Comparison of ENCODE assay signal across 11 mouse cellular contexts in genomic region chr9:48515332-48515731, GRCm38 (mm10). TPM values are rescaled to one million over a fixed set of nuclear protein-coding genes. Genes with fewer than 3 reads are reported as not detected.
A peak's percentile ranks its signal among the peaks of the same experiment; 100 is the strongest.
DNase-seq lines count a peak whose midpoint lies in the region; ATAC-seq and TF ChIP-seq lines count a peak whose summit lies in the region.
"Had no signal": no experiment of that assay in that cellular context is flagged by ENCODE, and none has a peak within 500 bp of the region (broad histone marks: within the 10 kb centered on the region; RNA-seq: fewer than 3 reads in every experiment).

No protein-coding gene starts in this region.

- peak; percentile 65 for ATAC-seq in granulocyte monocyte progenitor cell, adult 5-6 weeks (replicated peaks; ENCODE audit: poor library complexity, severe bottlenecking)
- ATAC-seq in liver, embryonic 11.5 days (replicated peaks; ENCODE audit: low FRiP score), result no peak

- H3K4me3 ChIP-seq in left cerebral cortex, adult 2 months, result no peak overlapping the region
- H3K4me3 ChIP-seq in liver, embryonic 11.5 days (ENCODE audit: low read depth, low read length), result no peak overlapping the region

- no peaks in the 10 kb centered on the region for H3K36me3 ChIP-seq in liver, embryonic 11.5 days (ENCODE audit: control insufficient read depth, insufficient read depth, low read length)

- H3K4me2 ChIP-seq in liver, embryonic 11.5 days, result no peak overlapping the region

- TF ChIP-seq CTCF in left cerebral cortex, adult 2 months (IDR thresholded peaks at IDR 0.05), result no peak

- no peaks in the 10 kb centered on the region for H3K9me3 ChIP-seq in liver, embryonic 11.5 days (ENCODE audit: control insufficient read depth, low read length)

- DNase-seq in adrenal gland, postnatal 14 days, result peak; percentile 9
- DNase-seq in adrenal gland, adult 2 months, result no peak
- DNase-seq in left cerebral cortex, postnatal 4 days, result peak; percentile 25
- no peak for DNase-seq in left cerebral cortex, adult 2 months (ENCODE audit: extremely low spot score in 1 of 2, low spot score in 2 of 2)
- DNase-seq in lung, postnatal 36 days, result peak; percentile 48
- no peak for DNase-seq in liver, embryonic 11.5 days (ENCODE audit: low spot score)
- no peak for DNase-seq in gastrocnemius, adult 8-10 months (ENCODE audit: low spot score in 2 of 2)
- DNase-seq: kidney, adult 18-20 months; spleen, adult 18-20 months; thymus, adult 2 months had no signal

- intact Hi-C loops in left cerebral cortex, postnatal 4 days (cut with DNase I), result no loop called here
- intact Hi-C loops in left cerebral cortex, adult 2 months (cut with DNase I), result no loop called here

- peaks cover 2% of the 10 kb centered on the region; the same call in 1 of the 2 replicates for H3K27me3 ChIP-seq in liver, embryonic 11.5 days (replicated peaks; ENCODE audit: control insufficient read depth, insufficient read depth, low read length)

- no peak overlapping the region for H3K27ac ChIP-seq in left cerebral cortex, adult 2 months
- no peak overlapping the region for H3K27ac ChIP-seq in liver, embryonic 11.5 days (ENCODE audit: low read depth, low read length)

- H3K4me1 ChIP-seq in liver, embryonic 11.5 days (replicated peaks; ENCODE audit: control insufficient read depth, insufficient read depth, low read length), result no peaks in the 10 kb centered on the region

- no peak overlapping the region for H3K9ac ChIP-seq in liver, embryonic 11.5 days (ENCODE audit: low read depth, low read length)

- WGBS in liver, embryonic 11.5 days, result 62% methylated on average over 1 of the region's 1 CpGs

RNA-seq across cellular contexts. Expression of gene Gm5617, which starts 20.1 kb away (rescaled TPM):
- total RNA-seq in adrenal gland, postnatal 14 days (2021), result 42.8 and 47.2 TPM in 2 replicates
- 10 to 100 TPM; 47.1 to 47.9 TPM for total RNA-seq in adrenal gland, adult 2 months (2021)
- 149 and 188 TPM in 2 replicates for polyA plus RNA-seq in adrenal gland, adult 2 months (2012; rRNA removed)
- 10 to 100 TPM in 1 of 2 experiments, 1 to 10 TPM in 1; 7.3 to 10.1 TPM for total RNA-seq in left cerebral cortex, postnatal 4 days (2021)
- total RNA-seq in left cerebral cortex, adult 2 months (2021), result 1 to 10 TPM; 9.3 to 9.4 TPM
- 4.6 and 25.5 TPM in 2 replicates for total RNA-seq in granulocyte monocyte progenitor cell, adult 5-6 weeks (2014; fragmentation: Nextera tagmentation)
- 0.52 and 4.2 TPM in 2 replicates for total RNA-seq in granulocyte monocyte progenitor cell, adult 5-6 weeks (2017)
- 22.0 and 29.8 TPM in 2 replicates for polyA plus RNA-seq in liver, embryonic 11.5 days (2014; fragmentation: Nextera tagmentation; extraction: Ambion mirVana)
- 10 to 100 TPM in 1 of 4 experiments, 1 to 10 TPM in 3; 7.8 to 11.7 (median 9.1) TPM for total RNA-seq in gastrocnemius, adult 8-10 months (2022)

RNA-seq across cellular contexts. Expression of gene Rbm7, which starts 20.2 kb away (rescaled TPM):
- 63.2 and 67.5 TPM in 2 replicates for total RNA-seq in adrenal gland, postnatal 14 days (2021)
- total RNA-seq in adrenal gland, adult 2 months (2021), result 10 to 100 TPM; 65.6 to 70.5 TPM
- polyA plus RNA-seq in adrenal gland, adult 2 months (2012; rRNA removed), result 10.1 and 11.0 TPM in 2 replicates
- 10 to 100 TPM; 39.2 to 42.9 TPM for total RNA-seq in left cerebral cortex, postnatal 4 days (2021)
- 10 to 100 TPM; 32.1 to 36.1 TPM for total RNA-seq in left cerebral cortex, adult 2 months (2021)
- total RNA-seq in granulocyte monocyte progenitor cell, adult 5-6 weeks (2014; fragmentation: Nextera tagmentation), result 76.4 and 85.5 TPM in 2 replicates
- 105 and 130 TPM in 2 replicates for total RNA-seq in granulocyte monocyte progenitor cell, adult 5-6 weeks (2017)
- polyA plus RNA-seq in liver, embryonic 11.5 days (2014; fragmentation: Nextera tagmentation; extraction: Ambion mirVana), result 110 and 121 TPM in 2 replicates
- 10 to 100 TPM; 11.9 to 15.8 (median 13.6) TPM for total RNA-seq in gastrocnemius, adult 8-10 months (2022)

RNA-seq across cellular contexts. Expression of gene Rexo2, which starts 34.9 kb away (rescaled TPM):
- 92.9 and 94.2 TPM in 2 replicates for total RNA-seq in adrenal gland, postnatal 14 days (2021)
- 100 to 1,000 TPM; 143 to 150 TPM for total RNA-seq in adrenal gland, adult 2 months (2021)
- 52.6 and 65.1 TPM in 2 replicates for polyA plus RNA-seq in adrenal gland, adult 2 months (2012; rRNA removed)
- 100 to 1,000 TPM in 1 of 2 experiments, 10 to 100 TPM in 1; 92.2 to 105 TPM for total RNA-seq in left cerebral cortex, postnatal 4 days (2021)
- 10 to 100 TPM; 95.4 to 99.5 TPM for total RNA-seq in left cerebral cortex, adult 2 months (2021)
- 93.9 and 124 TPM in 2 replicates for total RNA-seq in granulocyte monocyte progenitor cell, adult 5-6 weeks (2014; fragmentation: Nextera tagmentation)
- 131 and 156 TPM in 2 replicates for total RNA-seq in granulocyte monocyte progenitor cell, adult 5-6 weeks (2017)
- 173 TPM in 2 replicates for polyA plus RNA-seq in liver, embryonic 11.5 days (2014; fragmentation: Nextera tagmentation; extraction: Ambion mirVana)
- 10 to 100 TPM; 69.5 to 78.3 (median 73.0) TPM for total RNA-seq in gastrocnemius, adult 8-10 months (2022)

Comparison
In these comparisons a context has a peak if more than half of its experiments do, and no peak if none do; other contexts are left out.
1. DNase-seq: peak in adrenal gland, postnatal 14 days (single experiment), left cerebral cortex, postnatal 4 days (single experiment) and lung, postnatal 36 days (single experiment); none in adrenal gland, adult 2 months (single experiment), left cerebral cortex, adult 2 months (0 of 2), liver, embryonic 11.5 days (single experiment) and gastrocnemius, adult 8-10 months (0 of 2).